13 mouse cellular contexts compared by ENCODE assay signal in genomic region chr17:25625282-25625681, GRCm38 (mm10). TPM values are rescaled to one million over a fixed set of nuclear protein-coding genes. Genes with fewer than 3 reads are reported as not detected.
DNase-seq lines count a peak whose midpoint lies in the region; ATAC-seq and TF ChIP-seq lines count a peak whose summit lies in the region.
"Had no signal": no experiment of that assay in that cellular context is flagged by ENCODE, and none has a peak within 500 bp of the region (broad histone marks: within the 10 kb centered on the region; RNA-seq: fewer than 3 reads in every experiment).

No protein-coding gene starts in this region.

- no peaks in the 10 kb centered on the region for H3K27me3 ChIP-seq in forebrain, embryonic 16.5 days (replicated peaks; ENCODE audit: control insufficient read depth, insufficient read depth, low read length)
- H3K27me3 ChIP-seq in liver, embryonic 11.5 days (replicated peaks; ENCODE audit: control insufficient read depth, insufficient read depth, low read length), result no peaks in the 10 kb centered on the region

- TF ChIP-seq CTCF in cortical plate, adult 2 months (IDR thresholded peaks at IDR 0.05; ENCODE audit: extremely low read depth, insufficient read depth, low read length), result no peak
- TF ChIP-seq CTCF in olfactory bulb, adult 2 months (IDR thresholded peaks at IDR 0.05; ENCODE audit: insufficient read depth, low read depth, low read length), result no peak

- 0 out of 2 replicates have a peak, but pooled peaks have one; percentile 50 for ATAC-seq in forebrain, embryonic 16.5 days
- no peak for ATAC-seq in liver, embryonic 11.5 days (replicated peaks; ENCODE audit: low FRiP score)
- ATAC-seq: inflammation-experienced regulatory T-cells, adult 6 months had no signal

- no peak overlapping the region for H3K4me3 ChIP-seq in cortical plate, adult 2 months (ENCODE audit: insufficient read depth, low read length)
- no peak overlapping the region for H3K4me3 ChIP-seq in forebrain, embryonic 16.5 days (replicated peaks; ENCODE audit: low read length)
- H3K4me3 ChIP-seq in olfactory bulb, adult 2 months (ENCODE audit: insufficient read depth, low read depth, low read length), result no peak overlapping the region
- no peak overlapping the region for H3K4me3 ChIP-seq in liver, embryonic 11.5 days (ENCODE audit: low read depth, low read length)

- 71% methylated on average over 7 of the region's 7 CpGs for WGBS in forebrain, embryonic 16.5 days
- 82% methylated on average over 7 of the region's 7 CpGs for WGBS in olfactory bulb, adult 2 months
- 79% methylated on average over 7 of the region's 7 CpGs for WGBS in liver, embryonic 11.5 days

- TF ChIP-seq POLR2A in cortical plate, adult 2 months (IDR thresholded peaks at IDR 0.05; ENCODE audit: extremely low read depth, insufficient read depth, low read length), result no peak
- TF ChIP-seq POLR2A in olfactory bulb, adult 2 months (IDR thresholded peaks at IDR 0.05; ENCODE audit: insufficient read depth, low read depth, low read length), result no peak

- H3K4me1 ChIP-seq in cortical plate, adult 2 months (ENCODE audit: control insufficient read depth, insufficient read depth, low read length), result peaks cover 21% of the 10 kb centered on the region
- peaks cover 13% of the 10 kb centered on the region for H3K4me1 ChIP-seq in forebrain, embryonic 16.5 days (replicated peaks; ENCODE audit: control insufficient read depth, insufficient read depth, low read length)
- peaks cover 44% of the 10 kb centered on the region for H3K4me1 ChIP-seq in olfactory bulb, adult 2 months (ENCODE audit: control insufficient read depth, insufficient read depth, low read length)
- H3K4me1 ChIP-seq in liver, embryonic 11.5 days (replicated peaks; ENCODE audit: control insufficient read depth, insufficient read depth, low read length), result no peaks in the 10 kb centered on the region

- no peaks in the 10 kb centered on the region for H3K9me3 ChIP-seq in forebrain, embryonic 16.5 days (ENCODE audit: control insufficient read depth, low read length)
- H3K9me3 ChIP-seq in liver, embryonic 11.5 days (ENCODE audit: control insufficient read depth, low read length), result no peaks in the 10 kb centered on the region

- no peak overlapping the region for H3K9ac ChIP-seq in forebrain, embryonic 16.5 days (replicated peaks; ENCODE audit: low read depth, low read length)
- no peak overlapping the region for H3K9ac ChIP-seq in liver, embryonic 11.5 days (ENCODE audit: low read depth, low read length)
- H3K9ac ChIP-seq: lung, embryonic 14.5 days had no signal

- H3K36me3 ChIP-seq in forebrain, embryonic 16.5 days (ENCODE audit: control insufficient read depth, insufficient read depth), result no peaks in the 10 kb centered on the region
- no peaks in the 10 kb centered on the region for H3K36me3 ChIP-seq in liver, embryonic 11.5 days (ENCODE audit: control insufficient read depth, insufficient read depth, low read length)

- no peak overlapping the region for H3K4me2 ChIP-seq in forebrain, embryonic 16.5 days (ENCODE audit: low read length)
- no peak overlapping the region for H3K4me2 ChIP-seq in liver, embryonic 11.5 days
- H3K4me2 ChIP-seq: lung, embryonic 14.5 days had no signal

- peak; percentile 74 for DNase-seq in layer of hippocampus, adult 11-12 months (ENCODE audit: low spot score)
- DNase-seq in layer of hippocampus, postnatal 25 days (ENCODE audit: extremely low spot score in 1 of 2, low spot score in 1 of 2), result no peak
- DNase-seq in adrenal gland, adult 18-20 months (ENCODE audit: low spot score in 2 of 2), result no peak
- DNase-seq in liver, embryonic 11.5 days (ENCODE audit: low spot score), result no peak
- DNase-seq: cerebellum, adult 8-10 months; kidney, postnatal 10 days; lung, embryonic 14.5 days had no signal

- H3K27ac ChIP-seq in cortical plate, adult 2 months (ENCODE audit: insufficient read depth, low read length), result peak overlapping the region; percentile 32
- H3K27ac ChIP-seq in forebrain, embryonic 16.5 days (ENCODE audit: low read length), result peak overlapping the region; percentile 8; the same call in 1 of the 2 replicates
- H3K27ac ChIP-seq in olfactory bulb, adult 2 months (ENCODE audit: insufficient read depth, low read depth, low read length), result peak overlapping the region; percentile 63
- H3K27ac ChIP-seq in liver, embryonic 11.5 days (ENCODE audit: low read depth, low read length), result no peak overlapping the region

RNA-seq across cellular contexts. Expression of gene Lmf1, which starts 46.4 kb away (rescaled TPM):
- total RNA-seq in layer of hippocampus, postnatal 25 days (2021), result 10 to 100 TPM; 24.9 to 34.0 TPM
- polyA plus RNA-seq in cortical plate, adult 2 months (2012; rRNA removed), result 17.2 and 17.9 TPM in 2 replicates
- polyA plus RNA-seq in forebrain, embryonic 16.5 days (2015; fragmentation: Nextera tagmentation; extraction: Ambion mirVana), result 18.3 and 19.4 TPM in 2 replicates
- polyA plus RNA-seq in olfactory bulb, adult 2 months (2012; ENCODE audit: insufficient read depth, insufficient read length, low replicate concordance, missing spikeins), result not detected in 2 replicates
- total RNA-seq in adrenal gland, adult 18-20 months (2021), result 10 to 100 TPM; 36.9 to 38.7 TPM
- 23.8 and 29.1 TPM in 2 replicates for polyA plus RNA-seq in liver, embryonic 11.5 days (2014; fragmentation: Nextera tagmentation; extraction: Ambion mirVana)

RNA-seq across cellular contexts. Expression of gene Sox8, which starts 54.8 kb away (rescaled TPM):
- total RNA-seq in layer of hippocampus, postnatal 25 days (2021), result 10 to 100 TPM; 61.9 to 67.1 TPM
- polyA plus RNA-seq in cortical plate, adult 2 months (2012; rRNA removed), result 42.5 and 51.6 TPM in 2 replicates
- 26.1 and 26.8 TPM in 2 replicates for polyA plus RNA-seq in forebrain, embryonic 16.5 days (2015; fragmentation: Nextera tagmentation; extraction: Ambion mirVana)
- polyA plus RNA-seq in olfactory bulb, adult 2 months (2012; ENCODE audit: insufficient read depth, insufficient read length, low replicate concordance, missing spikeins), result not detected in 2 replicates
- 1 to 10 TPM in 1 of 2 experiments, under 1 TPM in 1; 0.73 to 1.6 TPM for total RNA-seq in adrenal gland, adult 18-20 months (2021)
- 2.4 and 3.0 TPM in 2 replicates for polyA plus RNA-seq in liver, embryonic 11.5 days (2014; fragmentation: Nextera tagmentation; extraction: Ambion mirVana)
- total RNA-seq: megakaryocyte, adult 5-6 weeks; MEL had no signal
- polyA plus RNA-seq: inflammation-experienced regulatory T-cells, adult 6 months had no signal
